12 mouse cellular contexts compared by ENCODE assay signal in the genomic region with DNA sequence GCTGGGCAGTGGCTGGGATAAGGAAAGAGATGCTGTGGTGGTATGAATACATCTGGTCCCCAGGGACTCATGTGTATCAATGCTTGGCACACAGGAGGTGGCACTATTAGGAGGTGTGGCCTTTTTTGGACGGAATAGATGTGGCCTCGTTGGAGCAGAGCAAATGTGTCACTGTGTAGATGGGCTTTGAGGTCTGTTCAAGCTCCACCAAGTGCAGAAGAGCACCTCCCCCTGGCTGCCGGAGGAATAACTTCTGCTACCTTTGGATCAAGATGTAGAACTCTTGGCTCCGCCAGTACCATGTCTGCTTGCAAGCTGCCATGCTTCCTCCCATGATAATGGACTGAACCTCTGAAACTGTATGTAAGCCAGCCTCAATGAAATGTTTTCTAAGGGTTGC. TPM values are rescaled to one million over a fixed set of nuclear protein-coding genes. Genes with fewer than 3 reads are reported as not detected.
DNase-seq lines count a peak whose midpoint lies in the region; ATAC-seq and TF ChIP-seq lines count a peak whose summit lies in the region.
"Had no signal": no experiment of that assay in that cellular context is flagged by ENCODE, and none has a peak within 500 bp of the region (broad histone marks: within the 10 kb centered on the region; RNA-seq: fewer than 3 reads in every experiment).

No protein-coding gene starts in this region.

- no peaks in the 10 kb centered on the region for H3K27me3 ChIP-seq in kidney, postnatal 0 days (ENCODE audit: insufficient read depth, low read length)
- no peaks in the 10 kb centered on the region for H3K27me3 ChIP-seq in kidney, embryonic 14.5 days (ENCODE audit: control insufficient read depth, insufficient read depth, low read length)
- H3K27me3 ChIP-seq in testis, adult 2 months (ENCODE audit: control insufficient read depth, insufficient read depth, low read length): no peaks in the 10 kb centered on the region
- no peaks in the 10 kb centered on the region for H3K27me3 ChIP-seq in G1E (ENCODE audit: insufficient read depth, low read length)
- H3K27me3 ChIP-seq: heart, embryonic 15.5 days; lung, embryonic 15.5 days had no signal

- ATAC-seq in kidney, postnatal 0 days (replicated peaks; ENCODE audit: low FRiP score, low read depth): no peak
- no peak for ATAC-seq in kidney, embryonic 14.5 days (ENCODE audit: low FRiP score, low TSS enrichment)
- no peak for ATAC-seq in G1E (ENCODE audit: extremely low read depth, insufficient number of reproducible peaks, low FRiP score, poor library complexity, severe bottlenecking)

- no peak overlapping the region for H3K27ac ChIP-seq in kidney, postnatal 0 days
- no peak overlapping the region for H3K27ac ChIP-seq in kidney, embryonic 14.5 days (ENCODE audit: low read depth, low read length)
- no peak overlapping the region for H3K27ac ChIP-seq in testis, adult 2 months (ENCODE audit: control insufficient read depth, insufficient read depth, low read depth, low read length)
- H3K27ac ChIP-seq: heart, embryonic 15.5 days; lung, embryonic 15.5 days had no signal

- no peaks in the 10 kb centered on the region for H3K9me3 ChIP-seq in kidney, postnatal 0 days (replicated peaks; ENCODE audit: low read length)
- no peaks in the 10 kb centered on the region for H3K9me3 ChIP-seq in kidney, embryonic 14.5 days (ENCODE audit: control insufficient read depth, low read length)
- H3K9me3 ChIP-seq in G1E (replicated peaks): no peaks in the 10 kb centered on the region
- H3K9me3 ChIP-seq: heart, embryonic 15.5 days; lung, embryonic 15.5 days had no signal

- no peak overlapping the region for H3K4me2 ChIP-seq in kidney, postnatal 0 days (ENCODE audit: low read length)
- no peak overlapping the region for H3K4me2 ChIP-seq in kidney, embryonic 14.5 days (replicated peaks; ENCODE audit: low read depth, low read length)
- H3K4me2 ChIP-seq: heart, embryonic 15.5 days; lung, embryonic 15.5 days had no signal

- no peak overlapping the region for H3K9ac ChIP-seq in kidney, postnatal 0 days (ENCODE audit: low read depth, low read length)
- no peak overlapping the region for H3K9ac ChIP-seq in kidney, embryonic 14.5 days (ENCODE audit: low read depth, low read length)
- H3K9ac ChIP-seq: heart, embryonic 15.5 days; lung, embryonic 15.5 days had no signal

- peaks cover 14% of the 10 kb centered on the region; the same call in 1 of the 2 replicates for H3K4me1 ChIP-seq in kidney, postnatal 0 days (replicated peaks; ENCODE audit: insufficient read depth, low read length)
- peaks cover 13% of the 10 kb centered on the region for H3K4me1 ChIP-seq in kidney, embryonic 14.5 days (ENCODE audit: control insufficient read depth, insufficient read depth, low read length)
- peaks cover 18% of the 10 kb centered on the region for H3K4me1 ChIP-seq in testis, adult 2 months (ENCODE audit: control insufficient read depth, insufficient read depth, low read length)
- H3K4me1 ChIP-seq in G1E (ENCODE audit: insufficient read depth, low read depth, low read length): peaks cover 88% of the 10 kb centered on the region

- 73% methylated on average over 4 of the region's 4 CpGs for WGBS in kidney, postnatal 0 days
- 82% methylated on average over 4 of the region's 4 CpGs for WGBS in kidney, embryonic 14.5 days

- TF ChIP-seq POLR2A in testis, adult 2 months (IDR thresholded peaks at IDR 0.05; ENCODE audit: control insufficient read depth, low read depth, low read length): no peak

- DNase-seq in kidney, postnatal 0 days (ENCODE audit: low spot score): no peak
- no peak for DNase-seq in testis, postnatal 10 days (ENCODE audit: low spot score)
- DNase-seq in G1E (ENCODE audit: low spot score): no peak
- peak; percentile 55 for DNase-seq in naive thymus-derived CD4-positive, alpha-beta T cell, adult 2 months (ENCODE audit: low read depth)
- no peak for DNase-seq in ovary, postnatal 10 days (ENCODE audit: low spot score)
- DNase-seq: kidney, postnatal 36 days had no signal

- TF ChIP-seq CTCF in kidney, postnatal 0 days (IDR thresholded peaks at IDR 0.05; ENCODE audit: low read depth): peak; percentile 39
- TF ChIP-seq CTCF in testis, adult 2 months (IDR thresholded peaks at IDR 0.05; ENCODE audit: control insufficient read depth, insufficient read depth, insufficient replicate concordance, low read depth, low read length): peak; percentile 24; the same call in 1 of the 2 replicates
- peak; percentile 68 for TF ChIP-seq CTCF in G1E (IDR thresholded peaks at IDR 0.05; ENCODE audit: low read depth, low read length)

- H3K36me3 ChIP-seq in kidney, postnatal 0 days (ENCODE audit: insufficient read depth, low read length): no peaks in the 10 kb centered on the region
- no peaks in the 10 kb centered on the region for H3K36me3 ChIP-seq in kidney, embryonic 14.5 days (ENCODE audit: control insufficient read depth, insufficient read depth, low read length)
- no peaks in the 10 kb centered on the region for H3K36me3 ChIP-seq in testis, adult 2 months (ENCODE audit: control insufficient read depth, insufficient read depth, low read length)
- peaks cover 50% of the 10 kb centered on the region for H3K36me3 ChIP-seq in G1E (replicated peaks)
- H3K36me3 ChIP-seq: heart, embryonic 15.5 days; lung, embryonic 15.5 days had no signal

- H3K4me3 ChIP-seq in kidney, postnatal 0 days (replicated peaks; ENCODE audit: low read depth, low read length): no peak overlapping the region
- H3K4me3 ChIP-seq in kidney, embryonic 14.5 days (ENCODE audit: low read length): no peak overlapping the region
- no peak overlapping the region for H3K4me3 ChIP-seq in testis, adult 2 months (ENCODE audit: control insufficient read depth, low read depth, low read length)
- no peak overlapping the region for H3K4me3 ChIP-seq in G1E (ENCODE audit: low read depth, low read length)
- H3K4me3 ChIP-seq: erythroblast, embryonic 14.5 days; heart, embryonic 15.5 days; lung, embryonic 15.5 days had no signal

RNA-seq across cellular contexts. Expression of a gene that starts 3.0 kb away (rescaled TPM):
- 24.0 and 25.2 TPM in 2 replicates for polyA plus RNA-seq in kidney, postnatal 0 days (2015; fragmentation: Nextera tagmentation; extraction: Ambion mirVana)
- 6.9 and 13.2 TPM in 2 replicates for polyA plus RNA-seq in kidney, embryonic 14.5 days (2014; fragmentation: Nextera tagmentation; extraction: Ambion mirVana)
- 3.9 and 4.1 TPM in 2 replicates for polyA plus RNA-seq in testis, adult 2 months (2012; rRNA removed)
- total RNA-seq in G1E (2014; fragmentation: Nextera tagmentation): 33.6 and 36.2 TPM in 2 replicates
- 44.6 and 47.1 TPM in 2 replicates for total RNA-seq in G1E (2017)
- 20.8 and 23.0 TPM in 2 replicates for polyA plus RNA-seq in G1E (2012)

RNA-seq across cellular contexts. Expression of a gene that starts 36.3 kb away (rescaled TPM):
- 402 and 433 TPM in 2 replicates for polyA plus RNA-seq in kidney, postnatal 0 days (2015; fragmentation: Nextera tagmentation; extraction: Ambion mirVana)
- 206 and 270 TPM in 2 replicates for polyA plus RNA-seq in kidney, embryonic 14.5 days (2014; fragmentation: Nextera tagmentation; extraction: Ambion mirVana)
- 17.6 and 20.3 TPM in 2 replicates for polyA plus RNA-seq in testis, adult 2 months (2012; rRNA removed)
- total RNA-seq in G1E (2014; fragmentation: Nextera tagmentation): 33.7 and 47.1 TPM in 2 replicates
- 251 and 260 TPM in 2 replicates for total RNA-seq in G1E (2017)
- 20.0 and 40.3 TPM in 2 replicates for polyA plus RNA-seq in G1E (2012)

RNA-seq across cellular contexts. Expression of a gene that starts 48.9 kb away (rescaled TPM):
- 232 and 262 TPM in 2 replicates for polyA plus RNA-seq in kidney, postnatal 0 days (2015; fragmentation: Nextera tagmentation; extraction: Ambion mirVana)
- 228 and 265 TPM in 2 replicates for polyA plus RNA-seq in kidney, embryonic 14.5 days (2014; fragmentation: Nextera tagmentation; extraction: Ambion mirVana)
- polyA plus RNA-seq in testis, adult 2 months (2012; rRNA removed): 349 and 360 TPM in 2 replicates
- 172 and 189 TPM in 2 replicates for total RNA-seq in G1E (2014; fragmentation: Nextera tagmentation)
- total RNA-seq in G1E (2017): 423 and 464 TPM in 2 replicates
- 372 and 420 TPM in 2 replicates for polyA plus RNA-seq in G1E (2012)

RNA-seq across cellular contexts. Expression of a gene that starts 55.5 kb away (rescaled TPM):
- not detected in 2 replicates for polyA plus RNA-seq in kidney, postnatal 0 days (2015; fragmentation: Nextera tagmentation; extraction: Ambion mirVana)
- not detected in 2 replicates for polyA plus RNA-seq in kidney, embryonic 14.5 days (2014; fragmentation: Nextera tagmentation; extraction: Ambion mirVana)
- polyA plus RNA-seq in testis, adult 2 months (2012; rRNA removed): 0.54 and 0.67 TPM in 2 replicates
- total RNA-seq in G1E (2014; fragmentation: Nextera tagmentation) (not detected in 2 replicates), G1E (2017) (0.17 TPM in 1 of 2 replicates, not detected in the other)
- polyA plus RNA-seq in G1E (2012): not detected in 2 replicates
- total RNA-seq: left cerebral cortex, postnatal 10 days had no signal
- polyA plus RNA-seq: erythroblast, embryonic 14.5 days; heart, embryonic 15.5 days; lung, embryonic 15.5 days had no signal
